ENCODE assay signal across 8 mouse cellular contexts in the genomic region with DNA sequence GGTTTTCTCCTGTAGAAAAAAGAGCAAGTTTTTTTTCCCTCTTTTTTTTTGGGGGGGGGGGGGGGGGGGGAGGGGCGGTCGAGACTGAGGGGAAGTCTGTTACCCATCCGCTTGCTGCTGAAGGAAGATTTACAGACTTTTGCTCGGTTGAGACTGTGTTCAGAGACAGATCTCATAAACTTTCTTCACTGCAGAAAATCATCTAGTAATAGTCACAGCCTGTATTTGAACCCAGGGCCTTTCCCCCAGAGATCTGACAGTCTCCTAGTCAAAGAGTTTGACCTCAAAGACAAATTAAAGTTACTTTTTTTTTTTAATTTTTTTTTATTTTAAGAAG. TPM values are rescaled to one million over a fixed set of nuclear protein-coding genes. Genes with fewer than 3 reads are reported as not detected.
DNase-seq lines count a peak whose midpoint lies in the region; ATAC-seq and TF ChIP-seq lines count a peak whose summit lies in the region.

No protein-coding gene starts in this region.

- ATAC-seq in heart, postnatal 0 days (ENCODE audit: insufficient read depth, low read depth), result peak; percentile 15; the same call in 1 of the 2 replicates
- ATAC-seq in hindbrain, embryonic 15.5 days (ENCODE audit: low FRiP score, low read depth), result peak; percentile 76; the same call in 1 of the 2 replicates
- peak; percentile 75 for ATAC-seq in midbrain, embryonic 13.5 days

- DNase-seq in heart, postnatal 0 days (ENCODE audit: low spot score), result no peak
- no peak for DNase-seq in heart, postnatal 25 days (ENCODE audit: low spot score)
- no peak for DNase-seq in cerebellum, postnatal 25 days
- DNase-seq in frontal cortex, postnatal 14 days (ENCODE audit: low spot score in 2 of 2), result no peak
- DNase-seq in testis, postnatal 10 days (ENCODE audit: low spot score), result no peak

- intact Hi-C loops in heart, postnatal 25 days (cut with DNase I), result no loop called here

- H3K4me1 ChIP-seq in heart, postnatal 0 days (ENCODE audit: control insufficient read depth, insufficient read depth), result peaks cover 18% of the 10 kb centered on the region; the same call in 1 of the 2 replicates
- peaks cover 5% of the 10 kb centered on the region for H3K4me1 ChIP-seq in brown adipose tissue, adult 24 weeks (ENCODE audit: control insufficient read depth, insufficient read depth, insufficient read length, low read length)
- H3K4me1 ChIP-seq in hindbrain, embryonic 15.5 days (replicated peaks), result peaks cover 17% of the 10 kb centered on the region
- H3K4me1 ChIP-seq in midbrain, embryonic 13.5 days (replicated peaks), result peaks cover 18% of the 10 kb centered on the region

- no peak for TF ChIP-seq EP300 in heart, postnatal 0 days (IDR thresholded peaks at IDR 0.05; ENCODE audit: low read depth)

- 0 out of 2 replicates have a peak, but pooled peaks cover 7% of the 10 kb centered on the region for H3K36me3 ChIP-seq in heart, postnatal 0 days (replicated peaks; ENCODE audit: control insufficient read depth, insufficient read depth, low read length)
- no peaks in the 10 kb centered on the region for H3K36me3 ChIP-seq in hindbrain, embryonic 15.5 days
- no peaks in the 10 kb centered on the region; the same call in 1 of the 2 replicates for H3K36me3 ChIP-seq in midbrain, embryonic 13.5 days

- H3K4me2 ChIP-seq in heart, postnatal 0 days (ENCODE audit: low read depth, low read length), result peak overlapping the region; percentile 70
- H3K4me2 ChIP-seq in hindbrain, embryonic 15.5 days, result peak overlapping the region; percentile 80
- H3K4me2 ChIP-seq in midbrain, embryonic 13.5 days (replicated peaks), result peak overlapping the region; percentile 90

- H3K27me3 ChIP-seq in heart, postnatal 0 days (ENCODE audit: control insufficient read depth, insufficient read depth, low read length), result no peaks in the 10 kb centered on the region
- H3K27me3 ChIP-seq in hindbrain, embryonic 15.5 days, result no peaks in the 10 kb centered on the region
- H3K27me3 ChIP-seq in midbrain, embryonic 13.5 days, result no peaks in the 10 kb centered on the region

- no peak overlapping the region; the same call in 1 of the 2 replicates for H3K9ac ChIP-seq in heart, postnatal 0 days (replicated peaks; ENCODE audit: low read depth, low read length)
- no peak overlapping the region for H3K9ac ChIP-seq in hindbrain, embryonic 15.5 days
- no peak overlapping the region for H3K9ac ChIP-seq in midbrain, embryonic 13.5 days (replicated peaks)

- H3K9me3 ChIP-seq in heart, postnatal 0 days (replicated peaks; ENCODE audit: control insufficient read depth, low read length), result no peaks in the 10 kb centered on the region
- H3K9me3 ChIP-seq in hindbrain, embryonic 15.5 days, result no peaks in the 10 kb centered on the region
- H3K9me3 ChIP-seq in midbrain, embryonic 13.5 days, result no peaks in the 10 kb centered on the region

- TF ChIP-seq CTCF in heart, postnatal 0 days (IDR thresholded peaks at IDR 0.05; ENCODE audit: low read depth), result no peak

- H3K4me3 ChIP-seq in heart, postnatal 0 days (ENCODE audit: low read depth, low read length), result peak overlapping the region; percentile 70
- peak overlapping the region; percentile 26; the same call in 1 of the 2 replicates for H3K4me3 ChIP-seq in brown adipose tissue, adult 24 weeks (ENCODE audit: insufficient read depth, low read depth, low read length)
- H3K4me3 ChIP-seq in hindbrain, embryonic 15.5 days, result peak overlapping the region; percentile 73
- peak overlapping the region; percentile 81 for H3K4me3 ChIP-seq in midbrain, embryonic 13.5 days (replicated peaks)

- peak overlapping the region; percentile 22; the same call in 1 of the 2 replicates for H3K27ac ChIP-seq in heart, postnatal 0 days (ENCODE audit: low read depth)
- H3K27ac ChIP-seq in brown adipose tissue, adult 24 weeks (replicated peaks; ENCODE audit: low read depth, low read length), result no peak overlapping the region
- H3K27ac ChIP-seq in hindbrain, embryonic 15.5 days (replicated peaks), result 0 out of 2 replicates have a peak overlapping the region, but pooled peaks have one; percentile 48
- H3K27ac ChIP-seq in midbrain, embryonic 13.5 days, result no peak overlapping the region

- 3% methylated on average over 2 of the region's 4 CpGs for WGBS in heart, postnatal 0 days
- WGBS in hindbrain, embryonic 15.5 days, result 0% methylated on average over 4 of the region's 4 CpGs
- WGBS in midbrain, embryonic 13.5 days, result 0% methylated on average over 4 of the region's 4 CpGs

RNA-seq across cellular contexts. Expression of gene Commd8, which starts 0.3 kb away (rescaled TPM):
- total RNA-seq in heart, postnatal 0 days (2014; rRNA removed; ENCODE audit: low replicate concordance), result 15.0 and 15.1 TPM in 2 replicates
- polyA plus RNA-seq in heart, postnatal 0 days (2015; fragmentation: Nextera tagmentation; extraction: Ambion mirVana), result 80.7 and 86.8 TPM in 2 replicates
- total RNA-seq in heart, postnatal 25 days (2021), result 10 to 100 TPM; 42.0 to 43.7 TPM
- 50.7 and 88.5 TPM in 2 replicates for polyA plus RNA-seq in brown adipose tissue, adult 24 weeks (2012; ENCODE audit: insufficient read depth, insufficient read length, missing spikeins)
- 135 and 139 TPM in 2 replicates for polyA plus RNA-seq in hindbrain, embryonic 15.5 days (2015; fragmentation: Nextera tagmentation; extraction: Ambion mirVana)
- polyA plus RNA-seq in midbrain, embryonic 13.5 days (2015; fragmentation: Nextera tagmentation; extraction: Ambion mirVana), result 147 and 160 TPM in 2 replicates

Comparison
In these comparisons a context has a peak if more than half of its experiments do, and no peak if none do; other contexts are left out.
1. ATAC-seq: peak in every context shown above with its lines; median percentile 76 in hindbrain, embryonic 15.5 days; 75 in midbrain, embryonic 13.5 days; 15 in heart, postnatal 0 days.
2. H3K27ac ChIP-seq: peak in heart, postnatal 0 days (single experiment) and hindbrain, embryonic 15.5 days (single experiment); none in brown adipose tissue, adult 24 weeks (single experiment) and midbrain, embryonic 13.5 days (single experiment).
3. H3K4me3 ChIP-seq: peak in every context shown above with its lines; median percentile 81 in midbrain, embryonic 13.5 days; 73 in hindbrain, embryonic 15.5 days; 70 in heart, postnatal 0 days; 26 in brown adipose tissue, adult 24 weeks.
4. Peak in every context shown above with its lines, with median percentiles within 50 percentile points of each other: H3K4me2 ChIP-seq.